Mouse (Mus musculus): ENCODE measurements around the gene Exoc3l. TPM values are rescaled to one million over a fixed set of nuclear protein-coding genes. Genes with fewer than 3 reads are reported as not detected.

The Exoc3l gene
- total RNA-seq (2021), result under 1 TPM; 0.48 to 0.94 TPM
- long read RNA-seq, partial matches to known transcripts, result 1 of 1 reads
- long read RNA-seq, other reads (novel, unspliced or antisense), result 0 of 1 reads

DNA sequence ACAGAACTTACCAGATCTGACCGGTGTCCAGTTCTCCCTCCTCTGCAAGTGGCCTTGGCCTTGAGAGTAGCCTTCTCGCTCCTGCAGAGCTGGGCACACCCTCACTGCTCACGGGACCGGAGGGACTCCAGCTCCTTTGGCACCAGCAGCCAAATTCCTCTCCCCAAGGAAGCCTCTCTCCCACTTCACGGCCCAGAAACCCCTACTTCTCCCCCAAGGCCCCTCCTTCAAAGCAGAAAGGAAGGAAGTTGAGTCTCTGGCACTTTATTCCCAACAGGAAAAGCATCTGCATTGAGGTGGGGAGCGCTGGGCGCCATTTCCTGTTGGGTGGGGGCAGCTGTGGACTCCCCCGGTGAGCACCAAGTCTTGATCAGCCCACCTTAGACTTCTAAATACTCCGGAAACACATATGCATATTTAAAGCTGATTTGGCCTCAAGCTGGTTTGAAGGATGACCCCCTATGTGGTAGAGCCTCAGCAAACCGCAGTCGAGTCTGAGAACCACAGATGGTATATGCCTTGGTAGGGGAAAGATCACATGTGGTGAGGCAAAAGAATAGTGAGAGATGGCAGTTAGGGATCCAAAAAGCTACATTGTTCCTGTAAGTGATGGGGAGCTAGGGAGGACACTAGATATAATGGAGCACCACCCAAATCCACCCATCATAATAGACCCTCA is at the start of gene Exoc3l:
Exoc3l (minus strand) TSS at position 207 of the 679 bp plus-strand sequence.
- DNase-seq (ENCODE audit: low spot score in 2 of 2), result no peak

DNA sequence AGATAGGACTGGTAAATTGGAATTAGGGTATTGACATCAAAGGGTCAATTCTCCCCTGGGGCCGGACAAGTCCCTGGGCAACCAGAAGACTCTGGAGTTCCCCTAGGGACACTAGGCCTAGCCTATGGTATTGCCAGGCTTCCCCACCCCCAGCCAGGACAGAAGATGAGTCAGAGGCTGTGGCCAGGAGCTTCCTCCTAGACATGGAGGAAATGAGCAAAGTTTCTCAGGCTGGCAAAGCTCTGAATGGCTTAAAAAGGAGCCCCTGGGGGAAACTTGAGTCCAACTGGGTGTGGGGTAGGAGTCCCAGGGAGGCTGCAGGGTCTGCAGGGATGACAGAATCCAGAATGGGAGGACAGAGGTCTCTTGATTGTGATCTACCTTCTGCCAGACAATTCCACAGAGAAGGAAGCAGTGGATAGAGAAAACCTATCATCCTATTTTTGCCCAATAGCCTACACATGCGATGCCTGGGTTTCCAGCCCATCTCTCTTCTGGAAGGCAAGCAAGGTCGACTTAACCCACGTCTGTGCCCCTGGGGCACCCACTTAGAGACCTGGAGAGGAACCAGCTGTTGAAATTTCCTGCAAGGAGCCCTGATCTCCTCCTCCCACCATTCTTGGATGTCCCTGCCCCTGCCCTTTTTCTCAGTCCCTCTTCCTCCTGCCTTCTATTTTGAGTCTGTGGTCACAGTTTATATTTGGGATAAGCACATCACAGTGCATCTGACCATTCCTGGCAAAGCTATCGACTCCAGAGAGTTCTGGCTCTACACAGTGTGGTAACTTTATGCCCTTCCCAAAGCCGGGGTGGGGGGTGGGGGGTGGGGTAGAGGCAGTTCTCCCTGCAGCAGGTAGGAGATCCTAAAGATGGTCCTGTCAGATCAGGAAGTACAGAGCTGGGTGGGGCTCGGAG is 49.4 kb upstream of the Exoc3l start:
- no peak for DNase-seq (ENCODE audit: low spot score in 2 of 2)

DNA sequence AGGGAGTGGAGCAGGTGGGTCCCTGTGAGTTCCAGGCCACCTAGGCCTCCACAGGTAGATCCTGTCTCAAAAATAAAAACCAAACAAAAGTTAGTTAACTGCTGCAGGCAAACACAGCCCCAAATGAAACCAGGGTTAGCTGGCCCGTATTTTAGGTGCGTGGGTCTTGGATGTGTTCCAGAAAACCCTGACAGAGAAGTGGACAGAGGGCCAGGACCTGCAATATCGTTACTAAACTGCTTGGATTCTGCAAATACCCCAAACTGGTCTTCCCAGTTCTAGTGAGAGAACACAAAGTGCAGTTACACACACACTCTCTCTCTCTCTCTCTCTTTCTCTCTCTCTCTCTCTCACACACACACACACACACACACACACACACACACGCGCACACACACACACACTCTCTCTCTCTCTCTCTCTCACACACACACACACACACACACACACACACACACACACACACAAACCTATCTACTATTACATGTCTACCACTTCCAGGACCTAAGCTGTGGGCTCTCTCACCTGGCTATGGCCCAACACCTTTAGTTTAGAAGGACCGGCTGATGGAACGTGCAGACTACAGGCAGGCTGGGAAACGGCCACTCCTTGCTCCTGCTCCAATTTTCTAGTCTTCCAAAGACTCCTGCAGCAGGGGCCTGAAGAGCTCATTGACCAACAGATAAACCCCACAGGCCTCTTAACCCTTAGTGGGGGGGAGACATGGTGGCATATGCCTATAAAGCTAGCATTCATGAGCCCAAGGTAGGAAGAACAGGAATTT is 48.1 kb upstream of the Exoc3l start:
- DNase-seq (ENCODE audit: low spot score in 2 of 2), result no peak

DNA sequence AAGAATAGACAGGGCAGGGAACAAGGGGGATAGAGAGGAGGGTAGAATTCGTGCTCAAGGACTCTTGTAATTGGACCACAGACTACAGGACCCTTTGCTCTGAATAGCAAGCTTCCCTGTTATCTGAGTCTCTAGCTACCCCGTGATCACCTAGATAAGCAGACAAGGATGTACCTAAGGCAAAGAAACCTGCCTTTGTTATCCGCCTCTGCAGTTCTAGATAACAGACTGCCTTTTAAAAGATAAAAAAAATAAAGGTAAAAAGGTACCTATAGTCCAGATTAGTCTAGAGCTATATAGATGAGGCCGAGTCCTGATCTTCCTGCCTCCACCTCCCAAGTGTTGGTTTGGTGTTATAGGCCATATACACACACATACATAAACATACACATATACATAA is 46.9 kb upstream of the Exoc3l start:
- no peak for DNase-seq (ENCODE audit: low spot score in 2 of 2)

DNA sequence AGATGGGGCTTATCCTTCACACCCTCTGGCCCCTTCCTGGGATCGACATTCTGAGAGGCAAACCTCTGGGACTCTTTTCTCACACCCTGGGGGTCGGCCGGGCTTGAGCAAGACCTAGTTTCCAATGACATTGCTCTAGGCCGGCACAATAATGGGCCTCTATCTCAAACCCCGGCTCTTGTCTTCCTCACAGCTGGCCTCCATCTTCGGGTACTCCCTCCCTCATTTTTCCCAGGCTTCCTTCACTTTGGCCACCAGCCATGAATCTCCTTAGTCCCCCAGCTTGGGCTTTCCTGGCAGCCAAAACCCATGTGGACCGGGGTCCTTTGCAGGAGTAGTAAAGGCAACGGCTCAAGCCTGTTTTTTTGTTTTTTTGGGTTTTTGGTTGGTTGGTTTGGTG is 45.5 kb upstream of the Exoc3l start:
- DNase-seq (ENCODE audit: low spot score in 2 of 2), result no peak

DNA sequence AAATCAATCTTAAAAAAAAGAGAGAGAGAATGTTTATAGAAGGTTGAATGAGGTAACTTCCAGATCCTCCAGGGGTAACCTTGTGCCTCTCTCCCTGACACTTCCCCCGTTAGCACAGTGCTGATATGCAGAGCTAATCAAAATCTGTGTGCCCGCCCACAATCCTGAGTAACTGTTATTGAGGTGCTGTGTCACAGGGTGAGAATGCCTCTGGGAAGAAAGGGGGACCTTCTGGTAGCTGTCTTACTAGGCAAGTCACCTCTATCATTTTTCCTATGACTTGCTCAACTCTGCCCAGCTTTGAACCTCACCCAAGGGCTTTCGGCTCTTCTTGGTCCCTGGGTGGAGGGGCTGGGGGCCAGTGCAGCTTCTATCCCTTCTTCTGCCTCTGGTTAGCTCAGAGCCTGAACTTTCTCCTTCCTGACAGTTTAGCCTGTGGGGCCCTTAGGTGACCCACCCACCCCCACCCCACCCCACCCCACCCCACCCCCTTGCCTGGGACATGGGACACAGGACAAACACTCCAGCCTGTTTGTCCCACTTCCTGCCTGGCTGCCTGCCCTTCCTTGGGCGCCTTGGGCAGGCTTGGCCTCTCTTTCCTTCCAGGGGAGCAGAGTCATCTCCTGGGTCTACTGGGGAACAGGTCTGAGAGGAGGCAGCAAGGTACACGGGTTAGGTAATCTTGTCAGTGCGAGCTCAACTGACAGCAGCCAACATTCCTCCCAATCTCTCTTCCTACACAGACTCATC is 44.2 kb upstream of the Exoc3l start:
- no peak for DNase-seq (ENCODE audit: low spot score in 2 of 2)

DNA sequence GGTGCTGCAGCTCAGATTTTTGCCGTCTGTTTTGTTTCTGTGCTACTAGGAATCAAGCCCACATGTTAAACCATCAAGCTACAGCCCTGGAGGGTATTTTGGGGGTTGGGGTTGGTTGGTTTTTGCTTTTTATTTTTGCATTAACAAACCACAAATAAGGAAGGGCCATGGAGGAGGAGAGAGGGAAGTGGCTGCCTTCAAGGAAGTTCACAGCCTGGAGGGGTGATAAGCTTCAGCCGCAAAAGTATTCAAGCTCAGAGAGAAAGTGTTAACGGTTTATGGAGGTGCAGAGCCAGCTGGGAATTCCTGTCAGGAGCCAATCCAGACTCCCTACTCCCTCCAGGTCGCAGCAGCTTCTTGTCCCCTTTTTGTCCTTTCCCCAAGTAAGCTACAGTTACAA is 43.1 kb upstream of the Exoc3l start:
- no peak for DNase-seq (ENCODE audit: low spot score in 2 of 2)

DNA sequence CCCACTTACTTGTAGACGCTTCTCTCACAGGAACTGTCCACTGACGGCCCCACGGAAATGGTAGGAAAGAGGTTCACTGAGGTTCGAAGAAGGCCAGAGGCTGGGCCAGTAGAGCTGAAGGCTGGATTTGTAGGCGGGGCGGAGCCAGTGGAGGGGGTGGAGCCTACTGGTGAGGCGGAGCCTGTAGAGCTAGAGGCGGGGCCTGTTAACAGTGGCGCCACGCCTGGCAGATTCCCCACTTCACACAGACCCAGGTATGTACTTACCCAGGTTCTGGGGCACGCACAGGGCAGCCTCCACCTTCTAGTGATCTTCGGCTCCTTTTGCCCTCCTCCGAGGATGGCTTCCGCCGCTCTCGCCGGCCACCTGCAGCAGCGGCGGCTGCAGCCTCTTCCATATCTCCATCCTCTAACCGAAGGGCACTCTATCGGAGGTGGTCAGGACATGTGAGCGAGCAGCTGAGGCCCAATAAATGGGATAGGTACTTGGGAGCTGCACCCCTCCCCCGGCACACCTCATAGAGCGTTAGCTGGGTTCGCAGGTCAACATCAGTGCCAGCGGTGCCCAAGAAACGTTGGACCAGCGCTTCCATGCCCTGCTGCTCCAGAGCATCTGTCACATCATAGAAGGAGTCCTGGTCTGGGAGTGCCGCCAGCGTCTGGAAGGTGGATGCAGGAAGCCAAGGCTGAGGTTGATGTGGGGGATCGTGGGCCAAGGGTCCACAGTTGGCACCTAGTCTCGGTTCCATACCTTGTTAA is 40.7 kb upstream of the Exoc3l start:
- DNase-seq (ENCODE audit: low spot score in 2 of 2), result no peak

DNA sequence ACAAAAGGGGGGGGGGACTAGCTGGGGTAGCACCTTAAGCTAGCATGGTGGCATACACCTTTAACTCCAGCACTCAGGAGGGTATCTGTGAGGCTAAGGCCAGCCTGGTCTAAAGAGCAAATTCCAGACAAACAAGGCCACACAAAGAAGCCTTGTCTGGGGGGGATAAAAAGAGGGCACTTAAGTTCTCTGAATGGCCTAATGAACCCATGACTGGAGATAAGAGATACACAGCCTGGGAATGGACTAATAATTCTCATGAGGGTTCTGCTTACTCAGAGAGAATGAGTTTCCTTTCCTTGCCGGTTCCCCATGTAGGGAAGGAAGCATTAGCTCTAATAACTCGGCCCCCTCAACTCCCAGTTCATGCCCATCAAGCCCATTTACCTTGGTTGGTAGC is 36.6 kb upstream of the Exoc3l start:
- DNase-seq (ENCODE audit: low spot score in 2 of 2), result no peak

DNA sequence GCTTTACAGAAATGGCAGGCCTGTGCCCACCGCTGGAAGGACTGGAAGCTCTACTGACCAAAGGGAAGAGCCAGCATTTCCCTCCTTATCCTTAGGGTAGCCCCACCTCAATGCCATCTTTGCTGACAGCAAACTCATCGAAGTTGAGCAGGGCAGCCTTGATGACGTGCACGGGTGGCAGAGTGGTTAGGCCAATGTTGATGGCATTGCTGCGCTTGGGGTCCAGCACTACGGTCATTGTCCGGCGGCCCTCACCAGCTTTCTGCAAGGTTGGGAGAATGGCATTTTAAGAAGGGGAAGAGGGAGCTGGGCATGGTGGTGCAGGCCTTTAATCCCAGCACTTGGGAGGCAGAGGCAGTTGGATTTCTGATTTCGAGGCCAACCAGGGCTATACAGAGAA is 36.0 kb upstream of the Exoc3l start:
- no peak for DNase-seq (ENCODE audit: low spot score in 2 of 2)

DNA sequence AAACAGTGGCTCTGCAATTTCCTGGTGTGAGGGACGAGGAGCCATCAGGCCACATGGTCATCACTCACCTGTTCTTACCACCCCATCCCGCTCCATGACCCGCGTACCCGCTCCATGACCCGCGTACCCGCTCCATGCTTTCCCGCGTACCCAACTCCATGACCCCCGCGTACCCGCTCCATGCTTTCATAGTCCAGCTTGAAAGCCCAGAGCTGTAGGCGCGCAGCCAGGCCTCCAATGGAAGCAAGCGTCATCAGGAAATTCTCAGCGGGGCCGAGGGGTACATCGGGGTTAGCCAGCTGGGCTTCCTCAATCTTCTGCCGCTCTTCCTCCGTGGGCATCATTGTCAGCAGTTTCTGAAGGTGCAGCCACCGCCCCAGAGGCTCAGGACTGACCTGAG is 35.6 kb upstream of the Exoc3l start:
- DNase-seq (ENCODE audit: low spot score in 2 of 2), result no peak

DNA sequence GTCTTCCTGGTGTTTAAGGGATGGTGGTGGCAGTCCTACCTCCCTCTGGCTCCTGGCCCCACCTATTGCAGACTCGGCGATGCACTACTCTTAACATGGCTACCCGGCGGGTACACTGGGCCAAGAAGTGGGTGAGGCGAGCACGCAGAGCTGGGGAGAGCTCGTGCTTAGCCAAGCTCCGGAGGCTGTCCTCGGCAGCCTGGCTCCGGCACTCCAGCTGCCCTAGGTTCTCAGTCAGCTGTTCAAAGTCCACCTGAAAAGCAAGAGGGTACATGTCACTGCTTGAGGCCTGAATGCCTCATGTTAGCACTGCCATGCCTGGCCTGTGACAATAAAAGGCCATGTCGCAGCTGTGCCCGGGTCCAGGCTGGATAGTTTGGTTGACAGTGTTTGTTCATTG is 34.4 kb upstream of the Exoc3l start:
- DNase-seq (ENCODE audit: low spot score in 2 of 2), result no peak

DNA sequence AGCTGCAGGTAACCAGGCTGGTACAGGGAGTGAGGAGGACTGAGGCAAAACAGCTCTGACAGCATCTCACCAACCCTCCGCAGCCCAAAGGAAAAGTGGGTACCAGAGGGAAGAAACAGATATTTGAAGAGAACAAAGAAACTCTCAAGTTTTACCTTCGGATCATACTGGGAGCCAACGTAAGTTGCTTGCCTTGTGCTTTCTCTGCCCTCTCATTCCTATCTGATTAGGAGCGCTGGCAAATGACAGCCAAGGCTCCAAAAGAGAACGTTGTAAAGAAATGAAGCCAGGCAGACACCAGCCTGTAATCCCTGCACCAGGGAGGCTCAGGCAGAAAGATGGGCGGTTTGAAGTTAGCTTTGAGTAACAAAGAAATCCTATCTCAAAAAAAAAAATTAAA is 31.1 kb upstream of the Exoc3l start:
- no peak for DNase-seq (ENCODE audit: low spot score in 2 of 2)

DNA sequence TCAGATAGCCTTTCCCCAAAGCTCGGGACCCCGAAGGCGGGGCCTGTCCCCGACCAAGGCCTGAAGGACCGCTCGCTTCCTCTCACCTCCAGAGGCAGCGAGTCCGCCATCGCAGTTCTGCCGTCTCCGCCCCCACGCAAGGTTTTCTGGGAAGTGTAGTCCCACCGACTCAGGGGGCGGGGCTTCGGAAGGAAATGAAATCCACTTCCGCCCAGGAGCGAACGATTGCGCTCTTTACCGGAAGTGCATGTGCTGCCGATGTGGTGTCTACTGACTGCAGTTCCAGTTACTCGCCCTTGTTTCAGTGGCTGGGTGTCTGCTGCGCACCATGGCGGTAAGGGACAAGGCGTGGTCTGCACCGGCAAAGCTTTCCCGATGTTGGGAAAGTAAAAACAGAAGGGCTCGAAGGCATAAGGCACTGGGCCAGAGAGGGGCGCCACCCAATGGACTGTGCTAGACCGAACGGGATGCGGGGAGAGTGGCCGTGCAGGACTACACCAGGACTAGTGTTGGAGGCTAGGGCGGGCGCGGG is 30.3 kb upstream of the Exoc3l start, which contains the start of the genes Lrrc29 and Tmem208:
Lrrc29 (minus strand) TSS at position 138 of the 532 bp plus-strand sequence.
Tmem208 (plus strand) TSS at position 214 of the 532 bp plus-strand sequence.
- peak; percentile 94 to 98 for DNase-seq (ENCODE audit: low spot score in 2 of 2)

DNA sequence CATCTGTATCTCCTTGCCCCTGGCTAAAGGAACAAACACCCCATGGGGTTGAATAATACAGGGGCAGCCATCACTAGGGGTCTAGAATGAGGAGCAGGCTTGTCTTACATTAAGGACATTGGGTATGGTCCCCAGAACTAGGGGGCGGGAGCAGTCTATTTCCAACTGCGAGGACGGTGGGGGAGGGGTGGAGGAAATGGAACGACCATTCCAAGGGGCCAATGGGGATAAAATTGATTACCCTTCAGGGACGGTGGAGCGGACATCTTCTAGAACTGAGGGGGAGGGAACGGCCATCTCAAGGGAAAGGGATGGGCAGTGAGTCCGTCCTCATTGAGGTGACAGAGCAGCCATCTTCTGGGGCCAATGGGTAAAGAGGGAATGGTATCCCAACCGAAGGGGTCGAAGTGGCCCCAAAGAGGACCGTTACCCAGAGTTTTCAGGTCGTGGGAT is 29.8 kb upstream of the Exoc3l start:
- DNase-seq (ENCODE audit: low spot score in 2 of 2), result no peak

DNA sequence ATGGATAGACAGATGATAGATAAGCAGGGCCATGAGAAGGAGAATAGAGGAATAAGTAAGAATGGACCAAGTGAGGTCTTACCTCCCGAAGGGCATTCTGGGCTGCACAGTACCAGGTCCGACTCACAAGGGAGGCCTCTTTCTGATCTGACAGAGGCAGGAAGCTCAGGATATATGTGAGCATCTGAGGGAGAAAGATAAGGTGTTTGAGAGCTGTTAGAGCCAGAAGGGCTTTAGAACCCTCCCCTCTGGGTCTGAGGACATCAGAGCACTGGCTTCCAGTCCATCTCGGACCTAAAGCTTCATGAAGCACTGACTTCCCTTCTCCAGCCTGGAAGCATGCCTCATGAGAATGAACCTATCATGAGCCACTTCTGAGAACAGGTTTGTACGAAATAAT is 27.3 kb upstream of the Exoc3l start:
- DNase-seq (ENCODE audit: low spot score in 2 of 2), result no peak

DNA sequence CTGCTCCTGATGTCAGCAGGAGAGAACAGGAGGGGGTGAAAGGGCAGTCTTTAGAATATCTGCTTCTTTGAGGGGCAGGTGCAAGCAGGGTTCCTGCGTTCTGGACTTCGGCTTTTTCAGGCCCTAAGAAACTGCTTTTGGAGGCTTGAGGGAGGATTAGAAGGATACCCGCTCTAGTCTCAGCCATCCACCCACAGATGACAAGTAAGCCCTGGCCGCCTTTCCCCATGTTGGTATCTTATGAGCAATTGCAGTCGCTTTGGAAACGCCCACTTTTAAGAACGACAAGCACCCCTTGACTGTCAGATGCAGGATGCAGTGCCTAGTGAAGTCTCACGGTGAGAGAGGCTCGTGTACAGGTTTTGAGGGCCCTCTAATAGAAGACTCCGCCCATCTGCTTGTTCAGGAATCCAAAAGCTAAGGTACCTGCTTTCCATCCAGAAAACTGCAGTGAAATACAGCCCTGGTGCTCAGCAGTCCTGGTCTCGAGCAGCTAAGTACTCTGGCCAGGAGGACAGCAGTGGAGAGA is 22.8 kb upstream of the Exoc3l start:
- no peak for DNase-seq (ENCODE audit: low spot score in 2 of 2)

DNA sequence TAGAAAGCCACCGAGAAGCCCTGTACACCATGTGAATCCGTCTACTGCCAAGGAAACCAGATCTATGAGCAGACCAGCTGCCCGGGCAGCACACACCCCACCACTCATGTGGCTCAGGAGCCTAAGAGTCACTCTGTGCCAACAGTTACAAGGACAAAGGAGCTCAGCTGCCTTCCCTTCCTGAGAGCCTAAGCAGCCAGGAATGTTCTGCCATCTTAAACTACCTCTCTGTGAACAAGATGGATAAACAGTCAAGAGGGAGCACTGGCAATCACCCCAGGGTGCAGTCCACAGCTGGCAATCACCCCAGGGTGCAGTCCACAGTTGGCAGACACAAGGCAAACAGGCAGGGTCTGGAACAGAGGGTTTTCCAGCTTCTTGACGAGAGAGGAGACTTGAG is 22.0 kb upstream of the Exoc3l start:
- no peak for DNase-seq (ENCODE audit: low spot score in 2 of 2)

DNA sequence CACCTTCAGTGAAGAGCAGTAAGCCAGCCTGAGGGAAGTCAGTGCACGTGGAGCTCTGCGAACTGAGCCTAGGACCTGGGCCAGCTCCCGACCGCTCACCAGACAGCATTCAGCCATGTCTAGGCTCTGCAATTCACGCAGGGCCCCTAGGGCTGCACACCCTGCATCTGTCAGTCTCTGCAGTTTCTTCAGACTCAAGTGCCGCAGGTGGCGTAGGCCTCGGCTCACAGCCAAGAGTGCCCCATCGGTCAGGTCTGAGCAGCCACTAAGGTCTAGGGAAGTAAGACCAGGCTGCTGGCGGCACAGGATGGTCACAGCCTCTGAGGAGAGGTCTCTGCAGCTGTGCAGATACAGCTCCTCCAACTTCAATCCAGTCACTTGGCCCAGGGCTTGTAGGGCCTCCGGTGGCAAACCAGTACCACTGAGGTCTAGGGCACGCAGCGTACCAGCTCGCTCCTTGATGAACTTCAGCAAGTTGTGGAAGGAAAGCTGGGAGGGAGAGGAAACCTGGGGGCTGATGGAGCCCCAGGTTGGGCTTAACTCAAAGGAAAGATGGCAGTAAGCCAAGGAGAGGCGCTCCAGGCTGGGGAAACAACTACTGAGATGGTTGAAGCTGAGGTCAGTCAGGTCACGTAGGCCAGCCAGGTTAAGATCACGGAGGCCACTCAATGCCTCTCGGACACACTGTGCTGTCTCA is 19.3 kb upstream of the Exoc3l start:
- DNase-seq (ENCODE audit: low spot score in 2 of 2), result no peak
